Mouse (Mus musculus) G1E (cell line): Measurements from ENCODE around the gene Slc35f3.

ENCODE experiments used
- CTCF ChIP-seq: IDR thresholded peaks from 2 replicates; pipeline ENCODE4 v1.5.1; 2012; ENCODE audit warnings: low read depth, low read length, inconsistent platforms, mixed read lengths
- GATA1 ChIP-seq: IDR thresholded peaks from 2 replicates; pipeline ENCODE4 v1.6.1; 2012; ENCODE audit warnings: borderline replicate concordance, low read length, inconsistent platforms, mixed read lengths
- GATA2 ChIP-seq: IDR thresholded peaks from 2 replicates; pipeline ENCODE4 v1.6.1; 2012; ENCODE audit warnings: low read depth, low read length, inconsistent platforms, borderline replicate concordance
- POLR2AphosphoS5 ChIP-seq: IDR thresholded peaks from 2 replicates; pipeline ENCODE4 v1.6.1; 2012; ENCODE audit warnings: low read depth, low read length, inconsistent platforms; ENCODE audit not compliant: insufficient replicate concordance
- TAL1 ChIP-seq: conservative IDR thresholded peaks from 2 replicates; pipeline ENCODE4 v1.6.1; 2012; ENCODE audit warnings: low read depth, low read length, inconsistent platforms, mixed read lengths

DNA sequence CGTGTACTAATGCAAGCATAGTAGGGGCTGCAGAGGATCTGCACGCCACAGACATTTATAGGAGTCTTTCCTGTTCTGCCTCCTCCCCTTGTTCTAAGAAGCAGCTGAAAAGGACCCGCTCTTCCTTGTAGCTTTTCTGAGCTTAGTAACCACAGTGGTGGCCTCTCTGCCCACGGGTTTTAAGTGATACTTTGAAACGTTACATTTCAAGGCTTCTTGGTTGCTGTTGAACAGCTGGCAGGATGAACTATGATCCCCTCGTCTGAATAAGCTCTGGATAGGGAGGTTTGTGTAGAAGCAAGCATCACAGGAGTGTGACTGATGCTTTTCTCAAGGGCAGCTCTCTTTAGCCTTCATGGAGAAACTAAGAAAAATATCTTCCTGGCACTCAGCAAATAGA lies 28.6 kb upstream of the Slc35f3 start:
- TF ChIP-seq CTCF: no peak
- TF ChIP-seq GATA1: no peak
- no peak for TF ChIP-seq TAL1
- no peak for TF ChIP-seq POLR2AphosphoS5
- no peak for TF ChIP-seq GATA2
